Mouse (Mus musculus) gastrocnemius, postnatal 25 days (tissue): ENCODE results near the gene Gm48552. TPM values are rescaled to one million over a fixed set of nuclear protein-coding genes. Genes with fewer than 3 reads are reported as not detected.

Experiments used
- DNase-seq: peaks from one replicate; pipeline ENCODE4 v3.0.0; 2022
- microRNA-seq, 2 experiments: library from miRNA; unstranded; fragments of <30 nt; microRNA quantifications; one replicate each; pipeline ENCODE4 v1.2.0; 2021; ENCODE audit warnings: borderline replicate concordance in 2 of 2
- total RNA-seq, 2 experiments: library from RNA; stranded (reverse); gene quantifications; 1 replicate in 1 of 2; 2 replicates in 1 of 2; pipeline ENCODE4 v1.2.3; 2021

Gene Gm48552
- total RNA-seq, 2 experiments from 2014 or later = 0.59 TPM; not detected in 1

GRCm38 (mm10) chr10:81431526-81432168 lies 42.8 kb downstream of the Gm48552 start:
- peak; percentile 45 for DNase-seq

DNA sequence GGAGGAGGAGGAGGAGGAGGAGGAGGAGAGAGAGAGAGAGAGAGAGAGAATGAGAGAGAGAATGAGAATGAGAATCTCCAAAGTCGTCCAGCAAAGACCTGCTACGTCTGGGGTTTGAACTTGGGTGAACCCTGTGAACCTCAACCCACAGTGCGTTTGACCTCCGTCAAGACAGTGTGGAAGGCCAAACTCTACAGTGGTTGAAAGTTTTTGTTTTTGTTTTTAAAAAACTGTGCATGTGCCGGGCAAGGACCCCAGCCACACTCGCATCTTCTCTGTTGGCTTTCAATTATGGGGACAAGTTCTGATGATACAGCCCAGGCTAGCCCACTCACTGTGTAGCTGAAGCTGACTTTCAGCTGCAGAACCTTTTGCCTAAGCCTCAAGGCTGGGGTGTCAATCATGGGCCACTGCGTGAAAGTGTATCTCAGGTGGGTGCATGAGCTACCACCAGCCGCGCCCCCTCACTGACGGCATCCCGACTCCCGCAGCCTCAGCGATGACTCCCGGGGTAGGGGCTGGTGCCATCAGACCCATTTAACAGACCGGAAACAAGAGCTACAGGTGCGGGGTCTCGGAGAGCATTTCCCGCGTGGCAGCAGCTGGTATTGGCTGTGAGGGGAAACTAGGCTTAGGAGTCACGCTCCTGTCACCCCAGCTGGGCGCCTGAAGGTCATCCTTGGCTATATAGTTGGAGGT lies 43.5 kb downstream of the Gm48552 start:
- DNase-seq = no peak

DNA sequence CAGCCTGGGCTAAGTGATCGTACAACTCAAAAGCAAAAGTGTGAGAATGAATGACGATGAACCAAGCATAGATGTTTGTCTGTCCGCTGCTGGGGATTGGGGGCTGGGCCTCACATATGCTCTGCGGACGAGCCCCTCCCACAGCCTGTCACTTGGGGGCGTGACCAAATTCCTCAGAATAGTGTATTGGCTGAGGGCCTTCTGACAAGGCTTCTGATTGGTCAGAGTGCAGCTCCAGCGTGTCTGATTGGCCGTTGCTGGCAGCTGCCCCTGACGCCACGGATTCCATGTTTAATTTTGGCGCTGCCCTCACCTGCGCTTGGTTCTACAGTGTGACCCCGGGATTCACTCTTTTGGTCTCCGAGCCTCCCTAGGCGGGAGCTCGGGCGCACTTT lies 44.1 kb downstream of the Gm48552 start:
- peak; percentile 93 for DNase-seq

GRCm38 (mm10) chr10:81433541-81434289 lies 44.9 kb downstream of the Gm48552 start:
- peak; percentile 72 for DNase-seq

GRCm38 (mm10) chr10:81434361-81435263 lies 45.8 kb downstream of the Gm48552 start:
- no peak for DNase-seq

- peak; percentile 71 for DNase-seq
Observed at GRCm38 (mm10) chr10:81435436-81435835, 46.6 kb downstream of the Gm48552 start.

Small RNA genes within 50 kb of the gene (microRNA-seq; reads per million reads assigned to microRNA genes)
- 0.53 to 2.9 reads per million in 2 experiments for gene Mir1191b
- 0 to 0.79 reads per million in 2 experiments for gene Mir6913

Other genes starting within 250 kb of the Gm48552 start
- gene Pias4, start 221.1 kb upstream of the Gm48552 start, total RNA-seq = 10 to 100 TPM; 11.7 to 14.2 TPM
- 100 to 1,000 TPM; 838 to 862 TPM for gene Eef2, start 212.4 kb upstream of the Gm48552 start, total RNA-seq
- 10 to 100 TPM; 22.3 to 22.4 TPM for gene Dapk3, start 206.0 kb upstream of the Gm48552 start, total RNA-seq
- gene 4930442H23Rik, start 205.2 kb upstream of the Gm48552 start, total RNA-seq = not detected
- gene Nmrk2, start 187.0 kb upstream of the Gm48552 start, total RNA-seq = 10 to 100 TPM; 41.1 to 57.7 TPM
- not detected for gene Atcay, start 158.2 kb upstream of the Gm48552 start, total RNA-seq
- 1 to 10 TPM; 1.9 to 3.0 TPM for gene Zfr2, start 155.8 kb upstream of the Gm48552 start, total RNA-seq
- under 1 TPM; 0.13 to 0.23 TPM for gene Matk, start 136.1 kb upstream of the Gm48552 start, total RNA-seq
- 10 to 100 TPM; 87.0 to 90.0 TPM for gene Mrpl54, start 122.1 kb upstream of the Gm48552 start, total RNA-seq
- 100 to 1,000 TPM; 102 to 106 TPM for gene Apba3, start 122.0 kb upstream of the Gm48552 start, total RNA-seq
- gene Tjp3, start 97.4 kb upstream of the Gm48552 start, total RNA-seq = not detected
- gene Pip5k1c, start 96.0 kb upstream of the Gm48552 start, total RNA-seq = 10 to 100 TPM; 20.3 to 20.6 TPM
- 1 to 10 TPM; 7.9 to 8.3 TPM for gene Cactin, start 67.9 kb upstream of the Gm48552 start, total RNA-seq
- under 1 TPM; 0.83 to 1.00 TPM for gene Tbxa2r, start 60.3 kb upstream of the Gm48552 start, total RNA-seq
- gene Gipc3, start 45.7 kb upstream of the Gm48552 start, total RNA-seq = 1 to 10 TPM; 1.0 to 1.3 TPM
- 10 to 100 TPM; 22.9 to 29.6 TPM for gene Hmg20b, start 38.5 kb upstream of the Gm48552 start, total RNA-seq
- gene Mfsd12, start 31.5 kb upstream of the Gm48552 start, total RNA-seq = 1 to 10 TPM; 2.3 to 2.9 TPM
- gene 4930404N11Rik, start 23.2 kb upstream of the Gm48552 start, total RNA-seq = under 1 TPM; 0.48 to 0.49 TPM
- gene Fzr1, start 10.5 kb upstream of the Gm48552 start, total RNA-seq = 10 to 100 TPM; 13.5 to 14.0 TPM
- 10 to 100 TPM; 41.1 to 41.2 TPM for gene Dohh, start 4.6 kb upstream of the Gm48552 start, total RNA-seq
- gene Gm48551, start 4.5 kb upstream of the Gm48552 start, total RNA-seq = 1 to 10 TPM in 1 of 2 experiments, under 1 TPM in 1; 0.78 to 1.0 TPM
- gene Smim24, start 4.0 kb downstream of the Gm48552 start, total RNA-seq = under 1 TPM in 1 of 2 experiments, not detected in 1; 0.67 TPM
- gene Nfic, start 66.6 kb downstream of the Gm48552 start, total RNA-seq = 100 to 1,000 TPM; 215 to 268 TPM
- gene Celf5, start 93.7 kb downstream of the Gm48552 start, total RNA-seq = under 1 TPM in 1 of 2 experiments, not detected in 1; 0.24 TPM
- gene Ncln, start 107.4 kb downstream of the Gm48552 start, total RNA-seq = 10 to 100 TPM; 34.2 to 47.8 TPM
- under 1 TPM; 0.99 to 1.00 TPM for gene S1pr4, start 111.1 kb downstream of the Gm48552 start, total RNA-seq
- under 1 TPM; 0.36 to 0.62 TPM for gene Gna15, start 135.2 kb downstream of the Gm48552 start, total RNA-seq
- 10 to 100 TPM; 24.8 to 25.9 TPM for gene Gna11, start 156.2 kb downstream of the Gm48552 start, total RNA-seq
- gene Aes, start 170.5 kb downstream of the Gm48552 start, total RNA-seq = 100 to 1,000 TPM; 845 to 891 TPM
- gene Tle2, start 185.6 kb downstream of the Gm48552 start, total RNA-seq = 1 to 10 TPM; 5.3 to 6.2 TPM
- 1 to 10 TPM; 3.9 to 6.8 TPM for gene Tle6, start 212.1 kb downstream of the Gm48552 start, total RNA-seq
- 1 to 10 TPM; 1.8 to 2.5 TPM for gene BC025920, start 217.3 kb downstream of the Gm48552 start, total RNA-seq
- gene Sirt6, start 238.8 kb downstream of the Gm48552 start, total RNA-seq = 1 to 10 TPM; 3.8 to 5.2 TPM
- 1 to 10 TPM; 5.9 to 9.5 TPM for gene Ankrd24, start 239.5 kb downstream of the Gm48552 start, total RNA-seq